Comparison of ENCODE assay signal across 30 mouse cellular contexts in the genomic region with DNA sequence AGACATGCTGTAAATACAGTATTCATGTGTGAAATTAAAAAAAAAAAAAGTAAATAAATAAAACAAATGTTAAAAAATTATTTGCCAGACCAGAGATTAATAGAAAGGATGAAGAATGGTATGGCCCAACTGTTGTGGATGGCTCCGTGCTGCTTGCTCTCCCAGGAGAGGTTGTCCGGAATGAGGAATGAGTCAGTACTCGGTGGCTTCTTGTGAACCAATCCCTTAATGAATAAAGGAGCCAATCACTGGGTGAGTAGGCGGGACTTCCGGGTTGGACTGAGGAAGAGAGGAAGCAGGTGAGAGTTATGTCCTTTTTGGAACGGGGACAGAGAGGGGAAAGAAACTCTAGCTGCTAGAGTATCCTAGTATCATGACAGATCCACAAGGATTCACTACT. TPM values are rescaled to one million over a fixed set of nuclear protein-coding genes. Genes with fewer than 3 reads are reported as not detected.
DNase-seq lines count a peak whose midpoint lies in the region; ATAC-seq and TF ChIP-seq lines count a peak whose summit lies in the region.
"Had no signal": no experiment of that assay in that cellular context is flagged by ENCODE, and none has a peak within 500 bp of the region (broad histone marks: within the 10 kb centered on the region; RNA-seq: fewer than 3 reads in every experiment).

No protein-coding gene starts in this region.

- no peaks in the 10 kb centered on the region for H3K79me2 ChIP-seq in CH12.LX (replicated peaks; ENCODE audit: control insufficient read depth, extremely low read depth, insufficient read depth, poor library complexity, severe bottlenecking)

- H3K9me3 ChIP-seq in CH12.LX (replicated peaks; ENCODE audit: low read length) (no peaks in the 10 kb centered on the region), ES-E14 (ENCODE audit: control insufficient read depth, insufficient read depth, low read depth, low read length) (no peaks in the 10 kb centered on the region)
- H3K9me3 ChIP-seq: embryonic facial prominence, embryonic 12.5 days; embryonic facial prominence, embryonic 15.5 days; forebrain, embryonic 12.5 days; heart, embryonic 12.5 days; heart, embryonic 15.5 days; hindbrain, embryonic 10.5 days; hindbrain, embryonic 13.5 days; intestine, embryonic 15.5 days had no signal

- dilution Hi-C loops in CH12.LX (cut with MboI; ENCODE audit: extremely low pct_ligation_motif_present, extremely low pct_unique_long_range_greater_than_20kb, low sequenced_read_pairs), result no loop called here

- H3K9ac ChIP-seq in CH12.LX (ENCODE audit: insufficient read depth, low read depth), result peak overlapping the region; percentile 76
- peak overlapping the region; percentile 92; the same call in 1 of the 2 replicates for H3K9ac ChIP-seq in ES-E14 (ENCODE audit: insufficient read depth, low read depth, low read length, poor library complexity, severe bottlenecking)
- H3K9ac ChIP-seq: embryonic facial prominence, embryonic 12.5 days; embryonic facial prominence, embryonic 15.5 days; forebrain, embryonic 12.5 days; heart, embryonic 12.5 days; heart, embryonic 15.5 days; hindbrain, embryonic 13.5 days; intestine, embryonic 15.5 days had no signal

- no peak for TF ChIP-seq EP300 in CH12.LX (IDR thresholded peaks at IDR 0.05; ENCODE audit: low read length)

- no peak for ATAC-seq in erythroid progenitor cell, adult 5-6 weeks (replicated peaks; ENCODE audit: low FRiP score, poor library complexity, severe bottlenecking)
- ATAC-seq: forebrain, embryonic 16.5 days; hindbrain, embryonic 16.5 days; intestine, embryonic 15.5 days had no signal

- peaks cover 0 to 21% of the 10 kb centered on the region in 2 experiments; a peak in 2 of 4 replicates for H3K4me1 ChIP-seq in CH12.LX (ENCODE audit: control insufficient read depth in 1 of 2, insufficient read depth in 2 of 2)
- H3K4me1 ChIP-seq in ES-E14 (ENCODE audit: control insufficient read depth in 2 of 2, insufficient read depth in 2 of 2, low read length in 2 of 2, poor library complexity in 1 of 2), result no peaks in the 10 kb centered on the region; a peak in 1 of 4 replicates
- H3K4me1 ChIP-seq: embryonic facial prominence, embryonic 12.5 days; embryonic facial prominence, embryonic 15.5 days; forebrain, embryonic 12.5 days; heart, embryonic 12.5 days; heart, embryonic 15.5 days; hindbrain, embryonic 10.5 days; hindbrain, embryonic 13.5 days; intestine, embryonic 15.5 days had no signal

- TF ChIP-seq CTCF in CH12.LX (conservative IDR thresholded peaks at IDR 0.05 in 1 of 2, IDR thresholded peaks at IDR 0.05 in 1 of 2; ENCODE audit: low read depth in 2 of 2, low read length in 2 of 2), result no peak

- TF ChIP-seq RAD21 in CH12.LX (IDR thresholded peaks at IDR 0.05; ENCODE audit: low read depth, low read length), result no peak

- TF ChIP-seq POLR2A in CH12.LX (IDR thresholded peaks at IDR 0.05; ENCODE audit: low read depth, low read length), result peak; percentile 62

- H3K27ac ChIP-seq in CH12.LX (ENCODE audit: insufficient read depth, low read depth), result no peak overlapping the region
- H3K27ac ChIP-seq in ES-E14 (ENCODE audit: insufficient read depth, low read depth, low read length, poor library complexity, severe bottlenecking), result no peak overlapping the region
- H3K27ac ChIP-seq: embryonic facial prominence, embryonic 12.5 days; embryonic facial prominence, embryonic 15.5 days; forebrain, embryonic 12.5 days; gastrocnemius, adult 2 months; heart, embryonic 15.5 days; hindbrain, embryonic 10.5 days; hindbrain, embryonic 13.5 days; intestine, embryonic 15.5 days had no signal

- H3K4me2 ChIP-seq in CH12.LX (ENCODE audit: insufficient read depth, low read depth, poor library complexity, severe bottlenecking), result peak overlapping the region; percentile 71; the same call in 1 of the 2 replicates
- H3K4me2 ChIP-seq: embryonic facial prominence, embryonic 12.5 days; embryonic facial prominence, embryonic 15.5 days; forebrain, embryonic 12.5 days; heart, embryonic 12.5 days; heart, embryonic 15.5 days; hindbrain, embryonic 13.5 days; intestine, embryonic 15.5 days had no signal

- H3K4me3 ChIP-seq in CH12.LX (replicated peaks in 1 of 3; ENCODE audit: low read depth in 2 of 3, low read length in 2 of 3, poor library complexity in 1 of 3) (peak overlapping the region; percentile 36 to 54 (median 47)), ES-E14 (ENCODE audit: insufficient read depth in 1 of 2, low read depth in 1 of 2, low read length in 2 of 2, poor library complexity in 1 of 2, severe bottlenecking in 1 of 2) (peak overlapping the region; percentile 81 to 83)
- H3K4me3 ChIP-seq: embryonic facial prominence, embryonic 12.5 days; embryonic facial prominence, embryonic 15.5 days; forebrain, embryonic 12.5 days; gastrocnemius, adult 2 months; heart, embryonic 12.5 days; heart, embryonic 15.5 days; hindbrain, embryonic 10.5 days; hindbrain, embryonic 13.5 days; intestine, embryonic 15.5 days had no signal

- H3K27me3 ChIP-seq in CH12.LX (replicated peaks), result no peaks in the 10 kb centered on the region
- H3K27me3 ChIP-seq: embryonic facial prominence, embryonic 12.5 days; embryonic facial prominence, embryonic 15.5 days; forebrain, embryonic 12.5 days; heart, embryonic 12.5 days; heart, embryonic 15.5 days; hindbrain, embryonic 13.5 days; intestine, embryonic 15.5 days had no signal

- DNase-seq in 3134 (ENCODE audit: extremely low read depth, insufficient read length, low spot score) (peak; percentile 54), CH12.LX (ENCODE audit: extremely low read depth) (peak; percentile 83), ES-E14 (ENCODE audit: low read depth, low spot score) (peak; percentile 49), ZHBTc4 (ENCODE audit: low read depth, low spot score) (peak; percentile 86)
- DNase-seq in frontal cortex, postnatal 25 days (ENCODE audit: low spot score in 2 of 2), result no peak
- no peak for DNase-seq in right cerebral cortex, adult 18-20 months
- no peak for DNase-seq in adrenal gland, adult 8-10 months
- DNase-seq: adrenal gland, adult 2 months; adrenal gland, postnatal 25 days; cerebellum, adult 11-12 months; cerebellum, adult 9-10 months; cerebellum, postnatal 14 days; gastrocnemius, adult 2 months; gastrocnemius, postnatal 14 days; heart, adult 18-20 months; heart, postnatal 10 days; heart, postnatal 36 days; kidney, adult 11 months; kidney, adult 8-10 months had no signal

- H3K36me3 ChIP-seq in CH12.LX (replicated peaks in 1 of 2; ENCODE audit: control insufficient read depth in 1 of 2, insufficient read depth in 1 of 2, low read length in 1 of 2) (peaks cover 0 to 6% of the 10 kb centered on the region in 2 experiments), ES-E14 (ENCODE audit: control insufficient read depth, insufficient read depth, low read length, poor library complexity, severe bottlenecking) (no peaks in the 10 kb centered on the region)
- H3K36me3 ChIP-seq: embryonic facial prominence, embryonic 12.5 days; embryonic facial prominence, embryonic 15.5 days; forebrain, embryonic 12.5 days; heart, embryonic 12.5 days; heart, embryonic 15.5 days; hindbrain, embryonic 10.5 days; hindbrain, embryonic 13.5 days; intestine, embryonic 15.5 days had no signal

- in situ Hi-C loops in CH12.LX (cut with MboI; ENCODE audit: low pct_ligation_motif_present, low pct_unique_long_range_greater_than_20kb, low sequenced_read_pairs), result no loop called here
- in situ Hi-C loops in ES-E14 (cut with MboI; ENCODE audit: low sequenced_read_pairs in 2 of 2, unreplicated experiment in 2 of 2), result no loop called here

TF ChIP-seq in CH12.LX, 34 proteins besides CTCF, POLR2A, EP300 and RAD21 (continues in another document):
- TF ChIP-seq TBP (conservative IDR thresholded peaks at IDR 0.05; ENCODE audit: low read depth, low read length) (0 out of 2 replicates have a peak, but pooled peaks have one; percentile 41), MYC (IDR thresholded peaks at IDR 0.05; ENCODE audit: low read depth, low read length) (no peak), HCFC1 (IDR thresholded peaks at IDR 0.05; ENCODE audit: low read depth, low read length) (peak; percentile 66), ETS1 (conservative IDR thresholded peaks at IDR 0.05; ENCODE audit: low read depth, low read length) (no peak), MAZ (IDR thresholded peaks at IDR 0.05; ENCODE audit: low read depth, low read length) (no peak), JUN (IDR thresholded peaks at IDR 0.05; ENCODE audit: insufficient read depth, low read depth, low read length) (no peak), IRF4 (IDR thresholded peaks at IDR 0.05; ENCODE audit: low read depth, low read length) (0 out of 2 replicates have a peak, but pooled peaks have one; percentile 34), TCF12 (IDR thresholded peaks at IDR 0.05; ENCODE audit: low read depth, low read length) (peak; percentile 40; the same call in 1 of the 2 replicates)

TF ChIP-seq in ES-E14, 5 proteins besides CTCF, POLR2A, EP300 and RAD21:
- TF ChIP-seq MAFK (IDR thresholded peaks at IDR 0.05; ENCODE audit: insufficient read depth, low read depth, low read length) (no peak), ZNF384 (IDR thresholded peaks at IDR 0.05; ENCODE audit: low read depth, low read length) (no peak), HCFC1 (IDR thresholded peaks at IDR 0.05; ENCODE audit: borderline replicate concordance, insufficient read depth, low read length) (no peak), CHD2 (IDR thresholded peaks at IDR 0.05; ENCODE audit: low read depth, low read length) (no peak), ZC3H11A (IDR thresholded peaks at IDR 0.05; ENCODE audit: borderline replicate concordance, low read depth, low read length) (no peak)

RNA-seq across cellular contexts. Expression of a gene that starts 39.1 kb away (rescaled TPM):
- 5,149 and 5,532 TPM in 2 replicates for total RNA-seq in CH12.LX (2012; rRNA removed)
- 460 and 635 TPM in 2 replicates for total RNA-seq in CH12.LX (2014; rRNA removed)
- polyA plus RNA-seq in CH12.LX (2012; ENCODE audit: insufficient read length, low read depth), result 1,193 and 1,316 TPM in 2 replicates
- 5,422 and 5,676 TPM in 2 replicates for total RNA-seq in ES-E14 (2012; rRNA removed)
- total RNA-seq in erythroid progenitor cell, adult 5-6 weeks (2015; ENCODE audit: low replicate concordance), result 901 and 1,018 TPM in 2 replicates
- total RNA-seq in erythroid progenitor cell, adult 5-6 weeks (2017; ENCODE audit: low replicate concordance), result 424 and 1,088 TPM in 2 replicates
- 1,000 to 10,000 TPM; 1,288 to 1,496 (median 1,367) TPM for total RNA-seq in adrenal gland, adult 8-10 months (2022)

RNA-seq across cellular contexts. Expression of a gene that starts 48.7 kb away (rescaled TPM):
- total RNA-seq in CH12.LX (2012; rRNA removed), result 9.1 and 9.2 TPM in 2 replicates
- 33.6 and 35.0 TPM in 2 replicates for total RNA-seq in CH12.LX (2014; rRNA removed)
- 23.8 and 24.6 TPM in 2 replicates for polyA plus RNA-seq in CH12.LX (2012; ENCODE audit: insufficient read length, low read depth)
- 4.7 and 10.4 TPM in 2 replicates for total RNA-seq in ES-E14 (2012; rRNA removed)
- total RNA-seq in erythroid progenitor cell, adult 5-6 weeks (2015; ENCODE audit: low replicate concordance), result 27.0 and 43.2 TPM in 2 replicates
- 24.3 and 24.6 TPM in 2 replicates for total RNA-seq in erythroid progenitor cell, adult 5-6 weeks (2017; ENCODE audit: low replicate concordance)
- total RNA-seq in adrenal gland, adult 8-10 months (2022), result not detected
- total RNA-seq: gastrocnemius, adult 2 months; heart, adult 18-20 months; heart, postnatal 36 days had no signal
- polyA plus RNA-seq: adrenal gland, adult 2 months had no signal

Comparison
In these comparisons a context has a peak if more than half of its experiments do, and no peak if none do; other contexts are left out.
1. DNase-seq: peak in 3134 (single experiment), CH12.LX (single experiment), ES-E14 (single experiment) and ZHBTc4 (single experiment); none in frontal cortex, postnatal 25 days (0 of 2), right cerebral cortex, adult 18-20 months (single experiment) and adrenal gland, adult 8-10 months (single experiment).